8 mouse cellular contexts compared by ENCODE assay signal in the genomic region with DNA sequence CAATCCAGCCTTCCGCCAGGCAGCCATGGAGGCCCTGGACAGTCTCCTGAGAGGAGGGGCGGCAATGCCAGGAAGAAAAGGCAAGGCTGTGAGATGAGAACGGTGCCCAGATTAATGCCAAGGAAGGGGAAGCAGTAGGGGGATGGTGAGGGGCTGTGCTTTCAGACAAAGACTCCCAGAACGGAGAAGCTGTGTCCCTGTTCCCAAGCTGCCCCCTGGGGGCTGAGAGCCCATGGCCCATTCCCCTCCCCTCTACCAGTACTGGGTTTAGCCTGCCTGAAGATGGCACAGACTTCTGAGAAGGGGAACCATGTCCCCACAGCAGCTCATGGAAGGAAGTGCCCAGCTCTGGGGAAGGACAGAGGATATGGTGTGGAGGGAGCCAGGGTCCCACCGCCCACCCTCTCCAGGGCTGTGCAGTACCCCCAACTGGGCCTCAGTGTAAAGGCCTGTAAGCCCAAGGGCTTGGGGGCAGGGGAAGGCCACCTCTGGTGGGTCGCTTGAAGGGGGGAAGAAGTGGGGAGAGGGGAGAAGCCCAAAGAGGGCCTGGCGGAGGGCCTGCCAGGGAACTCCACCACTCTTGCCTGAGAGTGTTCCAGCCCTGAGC. TPM values are rescaled to one million over a fixed set of nuclear protein-coding genes. Genes with fewer than 3 reads are reported as not detected.
DNase-seq lines count a peak whose midpoint lies in the region; ATAC-seq lines count a peak whose summit lies in the region.

No protein-coding gene starts in this region.

- no peak overlapping the region for H3K9ac ChIP-seq in limb, embryonic 15.5 days

- no peaks in the 10 kb centered on the region for H3K27me3 ChIP-seq in limb, embryonic 15.5 days

- 53% methylated on average over 7 of the region's 7 CpGs for whole genome bisulfite sequencing in limb, embryonic 15.5 days

- no peak overlapping the region for H3K4me2 ChIP-seq in limb, embryonic 15.5 days

- ATAC-seq in limb, embryonic 15.5 days (ENCODE audit: insufficient number of reproducible peaks, low FRiP score, low TSS enrichment, low read depth) = no peak

- no peaks in the 10 kb centered on the region for H3K9me3 ChIP-seq in limb, embryonic 15.5 days

- peak overlapping the region; percentile 80 for H3K27ac ChIP-seq in limb, embryonic 15.5 days

- H3K4me1 ChIP-seq in limb, embryonic 15.5 days = peaks cover 69% of the 10 kb centered on the region

- no peak overlapping the region for H3K4me3 ChIP-seq in limb, embryonic 15.5 days

- peaks cover 88% of the 10 kb centered on the region for H3K36me3 ChIP-seq in limb, embryonic 15.5 days

- peak; percentile 63 to 64 for DNase-seq in cerebellum, postnatal 14 days
- DNase-seq in cerebellum, adult 18-20 months = no peak
- peak; percentile 53 for DNase-seq in retina, postnatal 1 day
- DNase-seq in retina, embryonic 14.5 days (ENCODE audit: low spot score) = no peak
- no peak for DNase-seq in ovary, postnatal 14 days (ENCODE audit: low spot score)
- DNase-seq in ovary, postnatal 36 days (ENCODE audit: low spot score) = no peak
- DNase-seq in adipocyte (ENCODE audit: low spot score) = no peak

RNA-seq across cellular contexts. Expression of gene Rcor2, which starts 9.0 kb away (rescaled TPM):
- polyA plus RNA-seq in limb, embryonic 15.5 days (2015; fragmentation: Nextera tagmentation; extraction: Ambion mirVana) = 16.9 TPM in 2 replicates

RNA-seq across cellular contexts. Expression of gene Naa40, which starts 35.2 kb away (rescaled TPM):
- polyA plus RNA-seq in limb, embryonic 15.5 days (2015; fragmentation: Nextera tagmentation; extraction: Ambion mirVana) = 43.4 and 45.0 TPM in 2 replicates

RNA-seq across cellular contexts. Expression of gene Cox8a, which starts 58.7 kb away (rescaled TPM):
- 676 and 682 TPM in 2 replicates for polyA plus RNA-seq in limb, embryonic 15.5 days (2015; fragmentation: Nextera tagmentation; extraction: Ambion mirVana)

Comparison
In these comparisons a context has a peak if more than half of its experiments do, and no peak if none do; other contexts are left out.
1. DNase-seq: peak in cerebellum, postnatal 14 days (2 of 2) and retina, postnatal 1 day (single experiment); none in cerebellum, adult 18-20 months (0 of 2), retina, embryonic 14.5 days (single experiment), ovary, postnatal 14 days (single experiment), ovary, postnatal 36 days (single experiment) and adipocyte (single experiment).